Comparison of ENCODE assay signal across 23 mouse cellular contexts in genomic region chr19:18881162-18881561, GRCm38 (mm10).
DNase-seq lines count a peak whose midpoint lies in the region; ATAC-seq and TF ChIP-seq lines count a peak whose summit lies in the region.
"Had no signal": no experiment of that assay in that cellular context is flagged by ENCODE, and none has a peak within 500 bp of the region (broad histone marks: within the 10 kb centered on the region; RNA-seq: fewer than 3 reads in every experiment).

No protein-coding gene starts in this region.

- H3K36me3 ChIP-seq in forebrain, embryonic 14.5 days (ENCODE audit: control insufficient read depth, insufficient read depth, low read length) = no peaks in the 10 kb centered on the region
- no peaks in the 10 kb centered on the region for H3K36me3 ChIP-seq in forebrain, embryonic 16.5 days (ENCODE audit: control insufficient read depth, insufficient read depth)
- no peaks in the 10 kb centered on the region for H3K36me3 ChIP-seq in midbrain, embryonic 10.5 days
- H3K36me3 ChIP-seq in midbrain, embryonic 11.5 days (ENCODE audit: control insufficient read depth, insufficient read depth, low read length) = no peaks in the 10 kb centered on the region
- H3K36me3 ChIP-seq: embryonic facial prominence, embryonic 10.5 days; embryonic facial prominence, embryonic 13.5 days; hindbrain, embryonic 15.5 days; intestine, embryonic 15.5 days had no signal

- no peaks in the 10 kb centered on the region for H3K9me3 ChIP-seq in forebrain, embryonic 14.5 days (replicated peaks; ENCODE audit: control insufficient read depth, low read length)
- H3K9me3 ChIP-seq in forebrain, embryonic 16.5 days (ENCODE audit: control insufficient read depth, low read length) = no peaks in the 10 kb centered on the region
- H3K9me3 ChIP-seq in midbrain, embryonic 10.5 days (replicated peaks) = no peaks in the 10 kb centered on the region
- no peaks in the 10 kb centered on the region for H3K9me3 ChIP-seq in midbrain, embryonic 11.5 days (ENCODE audit: control insufficient read depth, low read length)
- H3K9me3 ChIP-seq: embryonic facial prominence, embryonic 10.5 days; embryonic facial prominence, embryonic 13.5 days; hindbrain, embryonic 15.5 days; intestine, embryonic 15.5 days had no signal

- H3K4me2 ChIP-seq in forebrain, embryonic 14.5 days (ENCODE audit: low read length) = no peak overlapping the region
- H3K4me2 ChIP-seq in forebrain, embryonic 16.5 days (ENCODE audit: low read length) = no peak overlapping the region
- H3K4me2 ChIP-seq in midbrain, embryonic 11.5 days = no peak overlapping the region
- H3K4me2 ChIP-seq: embryonic facial prominence, embryonic 13.5 days; heart, embryonic 11.5 days; hindbrain, embryonic 15.5 days; intestine, embryonic 15.5 days had no signal

- no peaks in the 10 kb centered on the region; the same call in 1 of the 2 replicates for H3K4me1 ChIP-seq in forebrain, embryonic 14.5 days (ENCODE audit: control insufficient read depth, insufficient read depth, low read length)
- H3K4me1 ChIP-seq in forebrain, embryonic 16.5 days (replicated peaks; ENCODE audit: control insufficient read depth, insufficient read depth, low read length) = no peaks in the 10 kb centered on the region
- H3K4me1 ChIP-seq in midbrain, embryonic 10.5 days = peaks cover 9% of the 10 kb centered on the region; the same call in 1 of the 2 replicates
- no peaks in the 10 kb centered on the region for H3K4me1 ChIP-seq in midbrain, embryonic 11.5 days (ENCODE audit: control insufficient read depth, insufficient read depth, low read length)
- H3K4me1 ChIP-seq: embryonic facial prominence, embryonic 10.5 days; embryonic facial prominence, embryonic 13.5 days; hindbrain, embryonic 15.5 days; intestine, embryonic 15.5 days had no signal

- no peak for TF ChIP-seq CTCF in brain, embryonic 14.5 days (IDR thresholded peaks at IDR 0.05; ENCODE audit: borderline replicate concordance, extremely low read depth, insufficient read depth, insufficient read length)

- no peak for TF ChIP-seq POLR2A in brain, embryonic 14.5 days (IDR thresholded peaks at IDR 0.05; ENCODE audit: borderline replicate concordance, extremely low read depth, insufficient read depth, insufficient read length, poor library complexity, severe bottlenecking)

- no peak overlapping the region for H3K9ac ChIP-seq in forebrain, embryonic 14.5 days (ENCODE audit: low read length)
- H3K9ac ChIP-seq in forebrain, embryonic 16.5 days (replicated peaks; ENCODE audit: low read depth, low read length) = no peak overlapping the region
- H3K9ac ChIP-seq in midbrain, embryonic 11.5 days (ENCODE audit: low read length) = no peak overlapping the region
- H3K9ac ChIP-seq: embryonic facial prominence, embryonic 13.5 days; hindbrain, embryonic 15.5 days; intestine, embryonic 15.5 days had no signal

- no peak overlapping the region for H3K4me3 ChIP-seq in forebrain, embryonic 14.5 days (ENCODE audit: low read depth, low read length)
- no peak overlapping the region for H3K4me3 ChIP-seq in forebrain, embryonic 16.5 days (replicated peaks; ENCODE audit: low read length)
- no peak overlapping the region for H3K4me3 ChIP-seq in midbrain, embryonic 10.5 days
- H3K4me3 ChIP-seq in midbrain, embryonic 11.5 days (ENCODE audit: low read depth, low read length) = no peak overlapping the region
- H3K4me3 ChIP-seq: embryonic facial prominence, embryonic 10.5 days; embryonic facial prominence, embryonic 13.5 days; erythroblast, embryonic 14.5 days; hindbrain, embryonic 15.5 days; intestine, embryonic 15.5 days had no signal

- 40% methylated on average over 5 of the region's 5 CpGs for WGBS in forebrain, embryonic 14.5 days
- 34% methylated on average over 5 of the region's 5 CpGs for WGBS in forebrain, embryonic 16.5 days
- 55% methylated on average over 5 of the region's 5 CpGs for WGBS in midbrain, embryonic 10.5 days
- WGBS in midbrain, embryonic 11.5 days = 49% methylated on average over 5 of the region's 5 CpGs

- intact Hi-C loops in gastrocnemius, postnatal 36 days (cut with DNase I) = no loop called here

- 0 out of 2 replicates have a peak, but pooled peaks have one; percentile 32 for ATAC-seq in forebrain, embryonic 14.5 days
- no peak for ATAC-seq in forebrain, embryonic 16.5 days
- no peak for ATAC-seq in midbrain, embryonic 11.5 days (ENCODE audit: low FRiP score)
- ATAC-seq: activated CD4-positive, CD25-positive, alpha-beta regulatory T cell, adult 4 months; intestine, embryonic 15.5 days had no signal

- H3K27me3 ChIP-seq in forebrain, embryonic 14.5 days (replicated peaks; ENCODE audit: control insufficient read depth, insufficient read depth, low read length) = no peaks in the 10 kb centered on the region
- H3K27me3 ChIP-seq in forebrain, embryonic 16.5 days (replicated peaks; ENCODE audit: control insufficient read depth, insufficient read depth, low read length) = no peaks in the 10 kb centered on the region
- no peaks in the 10 kb centered on the region for H3K27me3 ChIP-seq in midbrain, embryonic 10.5 days (ENCODE audit: low read depth, poor library complexity, severe bottlenecking)
- no peaks in the 10 kb centered on the region for H3K27me3 ChIP-seq in midbrain, embryonic 11.5 days (ENCODE audit: control insufficient read depth, insufficient read depth, low read length)
- H3K27me3 ChIP-seq: embryonic facial prominence, embryonic 13.5 days; hindbrain, embryonic 15.5 days; intestine, embryonic 15.5 days had no signal

- DNase-seq in embryo, embryonic 10.5 days (ENCODE audit: low spot score) = peak; percentile 8
- no peak for DNase-seq in embryo, embryonic 10 days (ENCODE audit: low spot score)
- DNase-seq in forebrain, embryonic 14.5 days (ENCODE audit: low spot score) = no peak
- no peak for DNase-seq in midbrain, embryonic 10.5 days (ENCODE audit: low spot score)
- DNase-seq in midbrain, embryonic 11.5 days (ENCODE audit: low spot score, missing footprints) = no peak
- DNase-seq in brain, embryonic 14.5 days (ENCODE audit: low read depth) = peak; percentile 51
- no peak for DNase-seq in gastrocnemius, postnatal 36 days
- DNase-seq: adrenal gland, adult 8-10 months; adrenal gland, postnatal 25 days; cerebellum, adult 18-20 months; cerebellum, adult 9-10 months; cerebellum, postnatal 14 days; embryo, embryonic 11 days; gastrocnemius, postnatal 25 days; kidney, adult 11 months had no signal

- H3K27ac ChIP-seq in forebrain, embryonic 14.5 days (ENCODE audit: low read depth, low read length) = no peak overlapping the region
- no peak overlapping the region for H3K27ac ChIP-seq in forebrain, embryonic 16.5 days (ENCODE audit: low read length)
- H3K27ac ChIP-seq in midbrain, embryonic 10.5 days (replicated peaks) = peak overlapping the region; percentile 42; the same call in 1 of the 2 replicates
- H3K27ac ChIP-seq in midbrain, embryonic 11.5 days (ENCODE audit: low read depth, low read length) = no peak overlapping the region
- H3K27ac ChIP-seq: embryonic facial prominence, embryonic 10.5 days; embryonic facial prominence, embryonic 13.5 days; hindbrain, embryonic 15.5 days; intestine, embryonic 15.5 days had no signal

Comparison
In these comparisons a context has a peak if more than half of its experiments do, and no peak if none do; other contexts are left out.
1. DNase-seq: peak in embryo, embryonic 10.5 days (single experiment) and brain, embryonic 14.5 days (single experiment); none in embryo, embryonic 10 days (single experiment), forebrain, embryonic 14.5 days (single experiment), midbrain, embryonic 10.5 days (single experiment), midbrain, embryonic 11.5 days (single experiment) and gastrocnemius, postnatal 36 days (0 of 2).